Mouse (Mus musculus) adrenal gland, postnatal 4 days (tissue): ENCODE measurements around the gene Ect2. TPM values are rescaled to one million over a fixed set of nuclear protein-coding genes. Genes with fewer than 3 reads are reported as not detected.

Source experiments
- DNase-seq, 2 experiments: peaks; one replicate each; pipeline ENCODE4 v3.0.0; 2021 to 2022; ENCODE audit warnings: low spot score in 2 of 2, mixed read lengths in 2 of 2
- long read RNA-seq, 2 experiments: library from polyadenylated mRNA; stranded (forward); transcript quantifications; one replicate each; pipeline ENCODE4 v2.0.0; 2021
- total RNA-seq, 2 experiments: library from RNA; stranded (reverse); gene quantifications; 2 replicates each; pipeline ENCODE4 v1.2.3; 2021

The Ect2 gene
- total RNA-seq, result 10 to 100 TPM; 20.6 to 26.5 TPM
- long read RNA-seq, experiment 1, full-length matches to known transcripts, result 5 of 5 reads
- long read RNA-seq, experiment 1, partial matches to known transcripts, result 0 of 5 reads
- long read RNA-seq, experiment 1, other reads (novel, unspliced or antisense), result 0 of 5 reads
- long read RNA-seq, experiment 2, full-length matches to known transcripts, result 14 of 27 reads
- long read RNA-seq, experiment 2, partial matches to known transcripts, result 4 of 27 reads
- long read RNA-seq, experiment 2, other reads (novel, unspliced or antisense), result 9 of 27 reads

DNA sequence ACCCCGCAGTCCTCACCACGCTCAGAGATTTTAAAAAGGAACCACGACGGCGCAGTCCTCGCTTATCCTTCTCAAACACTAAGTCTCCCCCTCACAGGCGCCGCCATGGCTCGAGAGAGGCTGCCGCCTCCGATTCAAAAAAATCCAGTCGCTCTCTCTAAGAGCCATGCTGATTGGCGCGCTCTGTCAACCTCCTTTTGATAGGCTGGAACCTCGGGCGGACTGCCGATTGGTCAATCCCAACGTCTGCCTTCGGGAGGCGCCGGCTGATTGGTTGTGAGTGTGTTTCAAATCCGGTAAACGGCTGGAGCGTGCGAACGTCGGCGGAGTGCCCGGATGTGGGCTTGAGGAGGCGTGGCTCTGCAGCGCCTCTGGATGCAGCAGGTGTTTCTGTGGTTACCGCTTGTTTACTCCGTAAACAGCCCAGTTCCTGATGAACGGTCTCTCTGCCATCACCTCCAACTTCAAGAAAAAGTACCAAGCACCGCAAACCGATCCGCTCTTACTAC is at the start of gene Ect2:
Ect2 (minus strand) TSS at position 178 of the 509 bp plus-strand sequence.
- peak; percentile 95 to 97 for DNase-seq

DNA sequence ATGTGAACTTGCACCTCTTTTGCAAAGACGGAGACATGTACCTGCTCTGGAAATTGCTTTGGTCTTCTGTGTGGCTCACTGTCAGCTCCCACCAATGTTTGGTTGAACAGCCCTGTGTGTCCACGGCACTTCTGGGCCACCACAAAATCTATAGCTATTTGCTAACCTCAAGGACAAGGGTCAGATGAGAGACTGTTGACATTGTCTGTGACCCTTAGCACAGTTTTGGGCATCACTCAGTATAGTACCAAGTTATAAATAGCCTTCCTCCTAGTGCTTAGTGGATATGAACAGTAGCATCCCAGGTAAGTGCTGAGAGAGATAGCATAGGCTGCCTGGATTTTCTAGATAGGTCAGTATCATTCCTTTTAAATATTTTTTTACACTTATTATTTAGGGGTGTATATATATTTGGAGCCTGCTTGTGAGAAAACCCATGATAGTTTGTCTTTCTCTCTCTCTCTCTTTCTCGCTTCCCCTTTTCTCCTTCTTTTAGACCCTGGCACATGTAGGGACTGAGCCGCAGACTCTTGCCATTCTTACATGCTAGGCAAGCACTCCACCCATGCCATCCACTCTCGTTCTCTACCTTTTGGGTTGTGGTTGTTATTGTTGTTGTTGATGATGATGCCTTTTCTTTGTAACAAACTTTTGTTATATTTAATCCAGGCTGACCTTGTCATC is 48.2 kb upstream of the Ect2 start:
- DNase-seq, result no peak

DNA sequence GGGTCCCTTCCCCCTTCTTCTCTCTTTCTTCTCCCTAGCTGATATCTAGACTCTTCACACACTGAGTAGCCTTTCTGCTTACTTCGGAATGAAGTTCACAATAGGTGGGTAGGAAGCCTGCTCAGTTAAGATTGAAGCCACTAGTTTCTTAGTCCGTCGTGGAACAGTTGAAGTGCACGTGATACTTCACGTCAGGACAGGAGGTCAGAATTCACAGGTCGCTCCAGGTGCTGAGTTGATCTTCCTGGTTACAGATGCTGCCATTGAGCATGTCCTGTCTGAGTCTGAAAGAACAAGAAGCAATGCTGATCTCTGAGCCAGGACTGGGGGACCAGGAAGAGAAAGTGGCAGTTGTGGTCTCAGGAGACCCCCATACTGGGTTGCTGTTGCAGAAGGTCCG is 45.4 kb upstream of the Ect2 start:
- DNase-seq, result no peak

DNA sequence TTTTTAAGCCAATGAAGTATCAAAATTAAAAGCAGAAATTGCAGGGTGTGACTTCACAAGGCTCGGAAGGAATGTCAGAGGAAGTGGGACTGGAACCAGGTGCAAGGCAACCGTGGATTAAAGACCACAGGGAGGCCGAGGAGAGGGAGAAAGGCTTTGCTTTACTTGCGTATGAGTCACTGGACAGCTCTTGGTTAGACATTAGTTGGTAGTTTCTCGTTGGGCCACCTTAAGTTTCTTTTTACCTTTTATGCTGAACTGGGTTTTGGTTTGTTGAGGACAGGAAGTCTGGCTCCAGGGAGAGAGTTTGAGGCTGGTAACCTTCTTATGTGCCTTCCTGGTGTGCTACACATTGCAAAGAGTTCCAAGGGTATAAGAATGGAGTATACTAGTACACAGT is 44.1 kb upstream of the Ect2 start:
- DNase-seq, result no peak

DNA sequence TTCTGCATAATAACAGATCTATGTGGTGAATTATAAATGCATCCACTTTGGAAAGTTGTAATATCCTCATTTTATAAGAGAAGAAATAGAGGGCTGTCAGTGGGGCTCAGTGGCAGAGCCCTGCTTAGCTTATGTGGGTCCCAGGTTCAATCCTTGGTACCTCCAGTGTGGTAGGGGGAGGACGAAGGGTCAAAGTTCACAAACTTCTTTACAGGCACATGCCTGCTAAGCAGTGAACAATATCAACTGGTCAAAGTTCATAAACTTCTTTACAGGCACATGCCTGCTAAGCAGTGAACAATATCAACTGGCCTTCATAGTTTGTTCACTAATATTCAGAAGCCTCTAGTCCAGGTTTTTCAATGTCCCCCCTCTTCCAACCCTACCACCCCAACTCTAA is 42.9 kb upstream of the Ect2 start:
- DNase-seq, result no peak

DNA sequence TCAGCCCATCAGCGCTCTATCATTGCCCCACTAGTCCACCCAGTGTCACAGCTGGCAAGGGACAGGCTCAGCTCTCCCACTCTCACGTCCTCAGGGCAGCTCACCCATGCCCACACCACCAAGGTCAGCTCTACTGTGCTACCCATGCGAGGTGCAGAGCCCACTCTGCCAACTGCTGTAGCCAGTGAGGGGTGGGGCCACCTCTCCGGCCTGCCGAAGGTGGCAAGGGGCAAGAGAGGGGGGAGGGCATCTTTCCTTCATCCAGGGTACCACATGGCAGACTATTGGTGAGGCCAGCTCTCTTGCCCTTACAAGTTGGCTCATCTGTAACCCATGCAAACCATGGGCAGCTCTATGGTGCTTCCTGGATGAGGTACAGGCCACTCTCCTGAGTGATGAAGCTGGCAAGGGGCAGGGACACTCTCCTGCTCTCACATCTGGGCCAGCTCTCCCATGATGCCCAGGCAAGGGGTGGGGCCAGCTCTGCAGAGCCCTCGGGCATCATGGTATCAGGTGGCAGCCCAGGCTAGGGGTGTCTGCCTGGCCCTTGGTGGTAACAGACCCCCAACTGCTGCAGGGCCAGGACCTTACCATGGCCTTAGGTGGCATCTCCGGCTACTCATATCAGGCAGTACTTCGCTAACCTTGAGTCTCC is 42.0 kb upstream of the Ect2 start:
- DNase-seq, result no peak

DNA sequence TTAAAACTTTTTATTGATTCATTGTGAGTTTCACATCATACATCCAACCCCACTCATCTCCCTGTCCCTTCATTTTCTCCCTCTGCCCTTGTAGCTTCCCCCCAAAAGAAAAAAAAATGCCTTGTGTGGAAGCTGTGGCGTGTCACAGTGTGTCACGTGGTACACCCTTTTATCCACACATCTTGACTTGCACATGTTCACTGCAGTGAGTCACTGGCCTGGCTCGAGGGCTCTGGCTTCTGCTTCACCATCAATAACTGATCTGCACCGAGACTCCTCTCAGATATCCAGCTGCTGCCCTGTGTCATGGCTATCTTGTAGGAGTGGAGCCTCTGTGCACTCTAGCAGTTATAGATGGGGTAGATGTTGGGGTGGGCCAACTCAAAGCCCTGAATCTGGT is 41.5 kb upstream of the Ect2 start:
- DNase-seq, result no peak

DNA sequence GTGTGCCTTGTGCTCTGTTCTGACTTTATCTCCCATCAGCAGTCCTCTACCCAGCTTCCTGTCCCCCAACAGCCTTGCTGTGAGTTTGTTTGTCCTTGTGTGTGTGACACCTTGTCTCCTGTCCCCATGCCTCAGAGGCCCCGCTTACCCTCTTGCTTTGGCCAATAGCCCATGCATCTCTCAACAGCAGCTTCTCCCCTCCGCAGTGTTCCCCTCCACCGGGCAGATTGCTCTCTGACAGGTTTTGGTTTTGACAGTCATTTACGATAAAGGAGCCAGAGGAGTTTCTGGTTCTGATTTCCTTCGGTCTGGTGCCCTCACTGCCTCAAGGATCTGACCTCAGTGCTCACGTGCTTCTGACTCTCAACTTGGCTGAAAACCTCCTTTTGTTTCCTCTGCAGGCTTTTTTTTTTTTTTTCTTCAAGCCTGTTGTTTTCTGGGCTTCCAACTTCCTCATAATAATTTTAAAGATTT is 40.2 kb upstream of the Ect2 start:
- no peak for DNase-seq

DNA sequence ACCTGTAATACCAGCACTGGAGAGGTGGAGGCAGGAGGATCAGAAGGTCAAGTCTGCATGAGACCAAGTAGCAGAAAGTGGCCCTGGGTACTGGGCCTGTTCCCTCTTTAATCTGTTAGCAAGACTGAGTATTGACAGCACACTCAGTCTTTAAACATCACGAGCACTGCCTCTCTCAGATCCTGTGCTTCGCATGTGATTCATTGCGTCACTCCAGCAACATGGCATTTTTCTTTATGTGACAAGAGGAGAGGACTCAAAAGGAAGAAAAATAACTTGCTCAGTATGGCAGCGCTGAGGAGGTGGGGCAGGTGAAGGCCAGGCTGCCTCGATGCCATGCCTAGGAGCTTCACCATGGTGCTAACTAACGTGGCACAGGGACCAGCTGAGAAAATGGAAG is 38.2 kb upstream of the Ect2 start:
- no peak for DNase-seq

DNA sequence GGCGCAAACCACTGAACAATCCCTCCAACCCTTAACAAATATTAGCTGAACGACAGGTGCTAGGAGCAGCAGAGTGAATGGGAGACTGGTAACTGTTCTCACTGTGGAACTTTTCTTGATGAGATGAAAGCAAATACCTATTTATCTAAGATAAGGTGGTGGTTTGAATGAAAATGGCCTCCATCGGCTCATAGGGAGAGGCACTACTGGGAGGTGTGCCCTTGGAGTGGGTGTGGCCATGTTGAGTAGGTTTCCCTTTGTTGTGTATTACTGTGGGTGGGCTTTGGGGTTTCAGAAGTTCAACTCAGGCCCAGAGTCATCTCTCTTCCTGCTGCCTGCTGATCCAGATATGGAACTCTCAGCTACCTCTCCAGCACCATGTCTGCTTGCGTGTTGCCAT is 37.2 kb upstream of the Ect2 start:
- DNase-seq, result no peak

DNA sequence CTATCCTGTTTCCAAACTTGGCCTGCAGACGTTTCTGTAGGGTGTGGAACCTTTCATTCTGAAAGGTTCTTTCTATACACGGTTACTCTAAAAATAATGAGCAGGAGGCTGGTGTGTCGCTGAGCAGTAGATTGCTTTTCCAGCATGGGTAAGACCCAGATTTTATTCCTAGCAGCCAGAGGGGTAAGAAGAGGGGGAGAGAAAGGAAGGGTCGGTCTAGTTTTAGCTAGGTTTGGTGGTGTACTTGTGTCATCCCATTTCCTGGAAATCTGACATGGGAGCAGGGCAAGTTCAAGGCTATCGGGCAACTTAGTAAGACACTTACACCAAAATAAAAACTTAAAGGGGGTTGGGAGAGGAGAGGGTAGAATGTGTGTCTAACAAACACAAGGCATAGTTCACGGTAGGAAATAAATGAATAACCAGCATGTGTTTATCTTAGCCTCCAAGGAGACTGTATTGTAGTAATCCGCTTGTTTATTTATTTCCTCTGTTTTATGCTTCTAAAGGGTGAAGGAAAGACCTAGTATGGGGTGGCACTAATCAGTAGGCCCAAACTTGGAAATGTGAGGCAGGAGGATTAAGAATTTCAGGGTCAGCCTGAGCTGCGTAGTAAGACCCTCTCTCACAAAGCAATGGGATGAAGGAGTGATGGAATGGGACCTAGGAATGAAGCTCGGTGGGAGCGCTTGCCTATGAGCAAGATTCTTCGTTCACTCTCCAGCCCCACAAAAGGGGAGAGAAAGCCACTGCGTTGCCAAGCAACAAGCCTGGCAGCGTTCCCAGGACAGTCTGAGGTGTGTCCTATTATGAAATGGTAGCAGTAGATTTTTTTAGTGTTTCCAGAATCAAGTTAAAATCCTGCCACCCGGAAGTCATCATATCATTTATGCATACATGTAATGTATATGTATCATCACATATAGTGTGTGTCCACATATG is 35.9 kb upstream of the Ect2 start:
- peak; percentile 57 to 70 for DNase-seq

DNA sequence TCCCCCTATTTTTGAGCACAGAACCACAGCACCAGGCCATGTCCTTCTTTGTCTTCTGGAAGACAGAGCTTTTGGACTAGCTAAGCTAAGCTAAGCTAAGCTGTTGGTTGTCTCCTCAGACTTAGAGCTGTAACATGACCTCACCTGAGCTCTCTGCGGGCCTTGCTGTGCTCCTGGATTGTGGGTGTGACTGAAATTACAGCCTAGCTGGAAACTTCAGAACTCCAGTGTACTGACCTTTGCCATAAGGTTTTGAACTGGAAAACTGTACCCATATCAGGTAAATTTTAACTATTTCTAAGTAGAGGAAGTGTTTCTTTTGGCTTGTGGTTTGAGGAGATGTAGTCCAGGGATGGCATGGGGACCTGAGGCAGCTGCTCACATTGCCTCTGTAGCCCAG is 34.7 kb upstream of the Ect2 start:
- DNase-seq, result no peak

DNA sequence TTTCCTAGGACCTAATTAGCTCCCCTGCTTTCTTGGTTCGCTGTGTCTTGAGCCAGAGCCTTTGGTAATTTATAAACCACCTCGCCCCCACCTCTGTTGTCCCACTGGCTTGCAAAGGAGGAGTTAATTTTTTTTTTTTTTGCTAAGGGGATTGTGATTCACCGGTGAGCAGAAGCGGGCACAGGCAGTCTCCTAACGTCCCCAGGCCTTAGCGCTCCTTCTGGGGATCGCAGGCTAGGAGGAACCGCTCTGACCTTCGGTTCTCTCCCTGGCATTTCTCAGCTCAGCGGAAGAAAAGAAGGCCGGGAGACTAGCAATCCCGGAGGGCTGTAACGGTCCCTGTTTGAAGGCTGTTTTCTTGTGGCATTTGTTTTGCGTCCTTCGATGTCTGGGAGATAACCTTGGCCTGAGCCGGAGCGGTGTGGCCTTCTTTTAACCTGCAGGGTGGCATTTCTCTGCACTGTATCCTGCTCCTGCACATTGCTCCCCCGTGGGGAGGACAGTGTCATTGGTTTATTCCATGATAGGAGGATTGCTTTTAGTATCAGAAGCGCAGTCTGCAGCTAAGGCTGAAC is 30.0 kb upstream of the Ect2 start:
- DNase-seq, result peak in 1 of 2 experiments; percentile 49

DNA sequence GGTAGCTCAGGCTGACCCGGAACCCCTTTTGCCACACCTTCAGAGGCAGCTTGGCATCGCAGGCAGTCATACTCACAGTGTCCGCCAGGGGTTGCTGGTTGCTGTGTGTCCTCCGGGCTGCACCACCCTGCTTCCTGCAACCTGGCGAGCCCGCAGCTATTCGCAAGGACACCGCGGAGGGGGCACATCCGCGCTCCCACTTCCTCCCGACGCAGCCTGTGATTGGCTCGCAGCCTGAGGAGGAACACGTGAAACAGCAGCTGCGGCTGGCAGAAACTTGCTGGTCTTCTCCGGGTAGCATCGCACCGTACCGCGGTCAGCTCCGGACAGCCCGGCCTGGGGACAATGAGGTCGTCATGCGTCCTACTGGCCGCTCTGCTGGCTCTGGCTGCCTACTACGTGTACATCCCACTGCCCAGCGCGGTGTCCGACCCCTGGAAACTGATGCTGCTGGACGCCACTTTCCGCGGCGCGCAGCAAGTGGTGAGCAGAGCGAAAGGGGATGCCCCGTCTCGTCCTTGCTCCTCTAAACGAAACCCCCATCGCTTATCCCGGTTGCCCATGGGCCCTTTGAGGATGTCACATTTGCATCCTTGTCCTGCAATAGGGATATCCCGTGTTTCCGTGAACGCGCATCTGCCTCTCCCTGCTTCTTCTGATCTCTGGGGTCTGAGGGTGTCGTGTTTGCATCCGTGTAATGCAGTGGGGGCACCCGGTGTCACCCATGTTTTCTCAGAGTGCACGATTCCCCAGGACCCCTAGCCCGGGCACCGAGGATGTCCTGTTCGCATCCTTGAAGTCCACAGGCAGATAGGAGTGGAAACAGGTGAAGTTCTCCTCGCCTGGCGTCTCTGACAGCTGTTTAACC is 29.3 kb upstream of the Ect2 start, which contains the start of gene Nceh1:
Nceh1 (plus strand) TSS at position 233 of the 868 bp plus-strand sequence.
- DNase-seq, result peak; percentile 87 to 91

DNA sequence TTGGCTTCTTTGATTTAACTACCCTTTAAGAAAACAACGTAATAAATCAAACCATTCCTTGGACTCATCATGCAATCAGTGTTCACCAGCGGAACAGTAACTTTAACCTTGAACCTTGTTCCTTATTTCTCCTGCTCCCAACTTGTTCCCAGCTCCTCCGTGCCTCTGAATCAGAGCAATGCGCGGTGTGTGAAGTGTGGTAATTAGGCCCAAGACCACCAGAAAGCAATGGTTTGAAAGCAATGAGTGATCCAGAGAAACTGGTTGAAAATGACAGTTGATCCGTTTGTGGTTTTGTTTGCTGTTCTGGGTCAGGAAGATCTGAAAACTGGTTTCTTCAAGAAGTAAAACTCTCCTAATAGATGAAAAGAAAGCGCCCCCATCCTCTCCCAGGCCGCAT is 26.0 kb upstream of the Ect2 start:
- DNase-seq, result no peak

DNA sequence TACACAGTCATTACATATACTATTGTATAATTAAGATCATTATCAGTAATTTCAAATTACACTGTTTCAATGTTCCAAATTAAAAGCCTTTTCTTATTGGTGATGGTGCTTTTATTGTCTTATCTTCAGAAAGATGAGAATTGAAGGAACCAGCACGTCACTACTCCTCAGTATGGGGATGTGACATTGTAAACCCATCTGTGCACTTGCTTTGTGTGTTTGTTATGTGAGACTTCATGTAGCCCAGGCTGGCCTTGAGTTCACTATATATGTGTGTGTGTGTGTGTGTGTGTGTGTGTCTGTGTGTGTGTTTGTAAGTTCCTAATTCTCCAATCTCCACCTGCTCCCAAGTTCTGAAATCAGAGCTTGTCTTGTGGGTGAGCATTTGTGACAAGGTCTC is 16.6 kb upstream of the Ect2 start:
- no peak for DNase-seq

DNA sequence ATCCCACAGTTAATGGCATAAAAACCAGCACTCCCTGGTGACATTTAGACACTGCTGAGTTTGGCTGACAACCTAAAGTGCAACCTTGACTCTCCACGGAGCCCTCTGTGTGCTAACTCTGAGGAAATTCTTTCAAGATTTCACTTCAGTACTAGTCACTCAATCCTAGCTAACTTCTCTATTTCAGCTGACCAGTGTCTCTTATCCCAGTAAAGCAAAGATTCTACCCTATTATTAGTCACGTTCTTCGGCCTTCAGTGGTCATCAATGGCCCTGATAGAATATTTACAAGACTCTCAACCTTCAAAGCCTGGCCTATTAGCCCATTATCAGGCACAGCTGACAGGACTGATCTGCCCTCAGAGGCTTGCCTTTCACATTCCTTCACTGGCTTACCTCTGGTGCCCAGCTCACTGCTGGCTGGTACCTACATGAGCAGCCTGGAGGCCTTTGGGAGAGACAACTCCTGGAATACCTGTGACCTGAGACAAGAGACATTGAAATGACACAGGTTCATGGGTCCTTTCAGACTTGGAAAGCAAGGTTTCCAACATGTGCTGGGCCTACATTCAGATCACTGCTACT is 11.9 kb upstream of the Ect2 start:
- no peak for DNase-seq

DNA sequence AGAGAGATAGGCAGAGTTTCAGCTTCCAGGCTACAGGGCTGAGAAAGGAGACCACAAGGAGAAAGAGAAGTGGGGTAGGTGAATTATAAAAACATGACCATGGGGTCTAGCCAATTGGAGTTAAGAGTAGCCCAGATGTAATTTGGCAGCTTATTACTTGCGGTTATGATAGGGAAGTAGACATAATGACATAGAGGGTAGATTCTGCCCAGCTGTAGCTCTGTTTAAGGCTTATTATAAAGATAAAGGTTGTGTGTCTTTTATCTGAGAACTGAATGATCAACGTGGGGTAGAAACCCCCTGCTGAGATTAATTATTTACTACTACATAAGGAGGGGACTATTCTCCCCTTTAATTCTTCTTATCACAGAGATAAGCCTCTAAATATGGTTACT is 8.7 kb upstream of the Ect2 start:
- no peak for DNase-seq
